Comparison of ENCODE assay signal across 24 mouse cellular contexts in genomic region chr5:21348366-21348765, GRCm38 (mm10). TPM values are rescaled to one million over a fixed set of nuclear protein-coding genes. Genes with fewer than 3 reads are reported as not detected.
A peak's percentile ranks its signal among the peaks of the same experiment; 100 is the strongest.
DNase-seq lines count a peak whose midpoint lies in the region; ATAC-seq lines count a peak whose summit lies in the region.
"Had no signal": no experiment of that assay in that cellular context is flagged by ENCODE, and none has a peak within 500 bp of the region (broad histone marks: within the 10 kb centered on the region; RNA-seq: fewer than 3 reads in every experiment).

No protein-coding gene starts in this region.

- H3K9me3 ChIP-seq in intestine, embryonic 14.5 days (ENCODE audit: control insufficient read depth, low read length) = no peaks in the 10 kb centered on the region
- H3K9me3 ChIP-seq in intestine, embryonic 15.5 days = no peaks in the 10 kb centered on the region
- no peaks in the 10 kb centered on the region for H3K9me3 ChIP-seq in forebrain, embryonic 13.5 days (replicated peaks)
- H3K9me3 ChIP-seq: hindbrain, embryonic 15.5 days; midbrain, embryonic 13.5 days; neural tube, embryonic 15.5 days had no signal

- H3K9ac ChIP-seq in intestine, embryonic 14.5 days (ENCODE audit: low read length) = no peak overlapping the region
- H3K9ac ChIP-seq in intestine, embryonic 15.5 days = no peak overlapping the region
- no peak overlapping the region for H3K9ac ChIP-seq in forebrain, embryonic 13.5 days
- H3K9ac ChIP-seq: hindbrain, embryonic 15.5 days; midbrain, embryonic 13.5 days; neural tube, embryonic 15.5 days had no signal

- no peak overlapping the region for H3K4me2 ChIP-seq in intestine, embryonic 14.5 days (ENCODE audit: low read length)
- no peak overlapping the region for H3K4me2 ChIP-seq in intestine, embryonic 15.5 days (replicated peaks)
- H3K4me2 ChIP-seq in forebrain, embryonic 13.5 days = no peak overlapping the region
- H3K4me2 ChIP-seq: hindbrain, embryonic 15.5 days; midbrain, embryonic 13.5 days; neural tube, embryonic 15.5 days had no signal

- no peaks in the 10 kb centered on the region for H3K27me3 ChIP-seq in intestine, embryonic 14.5 days (replicated peaks; ENCODE audit: control insufficient read depth, insufficient read depth, low read length)
- no peaks in the 10 kb centered on the region for H3K27me3 ChIP-seq in intestine, embryonic 15.5 days (replicated peaks)
- H3K27me3 ChIP-seq in forebrain, embryonic 13.5 days = no peaks in the 10 kb centered on the region
- H3K27me3 ChIP-seq: hindbrain, embryonic 15.5 days; midbrain, embryonic 13.5 days; neural tube, embryonic 15.5 days had no signal

- peaks cover under 1% of the 10 kb centered on the region; the same call in 1 of the 2 replicates for H3K4me1 ChIP-seq in intestine, embryonic 14.5 days (replicated peaks; ENCODE audit: control insufficient read depth, insufficient read depth, low read length)
- H3K4me1 ChIP-seq in intestine, embryonic 15.5 days (replicated peaks) = no peaks in the 10 kb centered on the region
- no peaks in the 10 kb centered on the region for H3K4me1 ChIP-seq in forebrain, embryonic 13.5 days
- H3K4me1 ChIP-seq: hindbrain, embryonic 15.5 days; midbrain, embryonic 13.5 days; neural tube, embryonic 15.5 days had no signal

- no peak for ATAC-seq in intestine, embryonic 14.5 days (replicated peaks; ENCODE audit: low FRiP score, low TSS enrichment, low read depth)
- no peak for ATAC-seq in intestine, embryonic 15.5 days
- ATAC-seq in forebrain, embryonic 13.5 days = no peak
- ATAC-seq: activated CD4-positive, CD25-positive, alpha-beta regulatory T cell, adult 4 months; forebrain, embryonic 14.5 days; midbrain, embryonic 13.5 days; Patski had no signal

- DNase-seq in adrenal gland, adult 8-10 months = peak; percentile 47
- DNase-seq in adrenal gland, postnatal 4 days (ENCODE audit: low spot score in 2 of 2) = no peak
- DNase-seq in intestine, embryonic 14.5 days (ENCODE audit: low spot score) = peak; percentile 43
- peak; percentile 56 for DNase-seq in adipocyte (ENCODE audit: low spot score)
- DNase-seq in gastrocnemius, postnatal 25 days = peak; percentile 40
- DNase-seq in ovary, postnatal 14 days (ENCODE audit: low spot score) = no peak
- DNase-seq: B cell, adult 2 months; cerebellum, adult 8-10 months; kidney, adult 18-20 months; kidney, postnatal 14 days; left cerebral cortex, postnatal 4 days; lung, adult 2 months; retina, postnatal 1 day; thymus, adult 18-20 months had no signal

- H3K4me3 ChIP-seq in intestine, embryonic 14.5 days (ENCODE audit: low read depth, low read length) = no peak overlapping the region
- H3K4me3 ChIP-seq in intestine, embryonic 15.5 days (replicated peaks) = no peak overlapping the region
- H3K4me3 ChIP-seq in forebrain, embryonic 13.5 days = no peak overlapping the region
- H3K4me3 ChIP-seq: hindbrain, embryonic 15.5 days; midbrain, embryonic 13.5 days; myocyte; neural tube, embryonic 15.5 days had no signal

- no peak overlapping the region for H3K27ac ChIP-seq in intestine, embryonic 14.5 days (ENCODE audit: low read depth)
- no peak overlapping the region for H3K27ac ChIP-seq in intestine, embryonic 15.5 days
- no peak overlapping the region for H3K27ac ChIP-seq in forebrain, embryonic 13.5 days
- H3K27ac ChIP-seq: hindbrain, embryonic 15.5 days; macrophage; midbrain, embryonic 13.5 days; neural tube, embryonic 15.5 days had no signal

- 85% methylated on average over 7 of the region's 7 CpGs for WGBS in intestine, embryonic 14.5 days
- 84% methylated on average over 7 of the region's 7 CpGs for WGBS in intestine, embryonic 15.5 days
- 92% methylated on average over 7 of the region's 7 CpGs for WGBS in forebrain, embryonic 13.5 days

- no peaks in the 10 kb centered on the region for H3K36me3 ChIP-seq in intestine, embryonic 14.5 days (ENCODE audit: control insufficient read depth, insufficient read depth, low read length)
- H3K36me3 ChIP-seq in intestine, embryonic 15.5 days = no peaks in the 10 kb centered on the region
- H3K36me3 ChIP-seq in forebrain, embryonic 13.5 days (ENCODE audit: poor library complexity, severe bottlenecking) = no peaks in the 10 kb centered on the region
- H3K36me3 ChIP-seq: hindbrain, embryonic 15.5 days; midbrain, embryonic 13.5 days; neural tube, embryonic 15.5 days had no signal

RNA-seq across cellular contexts. Expression of gene Fgl2, which starts 24.1 kb away (rescaled TPM):
- total RNA-seq in adrenal gland, adult 8-10 months (2022) = 10 to 100 TPM in 2 of 4 experiments, 1 to 10 TPM in 2; 6.8 to 19.1 (median 11.5) TPM
- total RNA-seq in adrenal gland, postnatal 4 days (2021) = 1 to 10 TPM; 6.5 to 6.9 TPM
- 8.1 and 8.6 TPM in 2 replicates for polyA plus RNA-seq in intestine, embryonic 14.5 days (2014; fragmentation: Nextera tagmentation; extraction: Ambion mirVana)
- polyA plus RNA-seq in intestine, embryonic 15.5 days (2015; fragmentation: Nextera tagmentation; extraction: Ambion mirVana) = 8.6 and 11.0 TPM in 2 replicates
- 1 to 10 TPM; 6.3 to 7.2 TPM for total RNA-seq in gastrocnemius, postnatal 25 days (2021)
- polyA plus RNA-seq in forebrain, embryonic 13.5 days (2015; fragmentation: Nextera tagmentation; extraction: Ambion mirVana) = 0.89 and 1.3 TPM in 2 replicates
- polyA plus RNA-seq: Patski had no signal

Comparison
In these comparisons a context has a peak if more than half of its experiments do, and no peak if none do; other contexts are left out.
1. DNase-seq: peak in adrenal gland, adult 8-10 months (single experiment), intestine, embryonic 14.5 days (single experiment), adipocyte (single experiment) and gastrocnemius, postnatal 25 days (single experiment); none in adrenal gland, postnatal 4 days (0 of 2) and ovary, postnatal 14 days (single experiment).